Mouse (Mus musculus): ENCODE data around the gene Rpap3. TPM values are rescaled to one million over a fixed set of nuclear protein-coding genes. Genes with fewer than 3 reads are reported as not detected.

Gene Rpap3
- polyA plus RNA-seq (2012; ENCODE audit: insufficient read depth, insufficient read length, missing spikeins), result 7.5 and 8.8 TPM in 2 replicates

- peak within 1 kb of the TSS; percentile 37; the same call in 1 of the 2 replicates for H3K27ac ChIP-seq (replicated peaks; ENCODE audit: low read depth, low read length)
Observed at GRCm38 (mm10) chr15:97705211-97706050, at the start of gene Rpap3. TSS of gene Rpap3 (minus strand) at chr15:97705825.

GRCm38 (mm10) chr15:97755361-97755760 is 49.7 kb upstream of the Rpap3 start:
- H3K27ac ChIP-seq (replicated peaks; ENCODE audit: low read depth, low read length), result no peak overlapping the region
- H3K4me1 ChIP-seq (ENCODE audit: control insufficient read depth, insufficient read depth, insufficient read length, low read length), result peaks cover 16% of the 10 kb centered on the region
- H3K4me3 ChIP-seq (ENCODE audit: insufficient read depth, low read depth, low read length), result no peak overlapping the region

More at GRCm38 (mm10) chr15:97705211-97706050, at the start of gene Rpap3:
- peaks cover 4% of the 10 kb centered on the region; the same call in 1 of the 2 replicates for H3K4me1 ChIP-seq (ENCODE audit: control insufficient read depth, insufficient read depth, insufficient read length, low read length)
- H3K4me3 ChIP-seq (ENCODE audit: insufficient read depth, low read depth, low read length), result peak within 1 kb of the TSS; percentile 92

GRCm38 (mm10) chr15:97754476-97754875 is 48.9 kb upstream of the Rpap3 start:
- peaks cover 16% of the 10 kb centered on the region for H3K4me1 ChIP-seq (ENCODE audit: control insufficient read depth, insufficient read depth, insufficient read length, low read length)
- H3K4me3 ChIP-seq (ENCODE audit: insufficient read depth, low read depth, low read length), result no peak overlapping the region

GRCm38 (mm10) chr15:97752491-97752890 is 46.9 kb upstream of the Rpap3 start:
- peaks cover 16% of the 10 kb centered on the region for H3K4me1 ChIP-seq (ENCODE audit: control insufficient read depth, insufficient read depth, insufficient read length, low read length)
- H3K4me3 ChIP-seq (ENCODE audit: insufficient read depth, low read depth, low read length), result no peak overlapping the region
- peak overlapping the region; percentile 50; the same call in 1 of the 2 replicates for H3K27ac ChIP-seq (replicated peaks; ENCODE audit: low read depth, low read length)

More at GRCm38 (mm10) chr15:97754476-97754875, 48.9 kb upstream of the Rpap3 start:
- 0 out of 2 replicates have a peak overlapping the region, but pooled peaks have one; percentile 12 for H3K27ac ChIP-seq (replicated peaks; ENCODE audit: low read depth, low read length)

- no peak overlapping the region for H3K4me3 ChIP-seq (ENCODE audit: insufficient read depth, low read depth, low read length)
- peaks cover 16% of the 10 kb centered on the region for H3K4me1 ChIP-seq (ENCODE audit: control insufficient read depth, insufficient read depth, insufficient read length, low read length)
- 0 out of 2 replicates have a peak overlapping the region, but pooled peaks have one; percentile 51 for H3K27ac ChIP-seq (replicated peaks; ENCODE audit: low read depth, low read length)
Observed at GRCm38 (mm10) chr15:97751676-97752075, 46.1 kb upstream of the Rpap3 start.

GRCm38 (mm10) chr15:97750697-97751096 is 45.1 kb upstream of the Rpap3 start:
- Histone ChIP-seq H3K27ac (replicated peaks; ENCODE audit: low read depth, low read length) (peak overlapping the region; percentile 57), H3K4me1 (ENCODE audit: control insufficient read depth, insufficient read depth, insufficient read length, low read length) (peaks cover 12% of the 10 kb centered on the region), H3K4me3 (ENCODE audit: insufficient read depth, low read depth, low read length) (no peak overlapping the region)

- H3K4me1 ChIP-seq (ENCODE audit: control insufficient read depth, insufficient read depth, insufficient read length, low read length), result peaks cover 12% of the 10 kb centered on the region
- no peak overlapping the region for H3K4me3 ChIP-seq (ENCODE audit: insufficient read depth, low read depth, low read length)
- H3K27ac ChIP-seq (replicated peaks; ENCODE audit: low read depth, low read length), result no peak overlapping the region
Observed at GRCm38 (mm10) chr15:97749841-97750240, 44.2 kb upstream of the Rpap3 start.

GRCm38 (mm10) chr15:97749397-97749796 is 43.8 kb upstream of the Rpap3 start:
- Histone ChIP-seq H3K4me1 (ENCODE audit: control insufficient read depth, insufficient read depth, insufficient read length, low read length) (peaks cover 12% of the 10 kb centered on the region), H3K27ac (replicated peaks; ENCODE audit: low read depth, low read length) (no peak overlapping the region), H3K4me3 (ENCODE audit: insufficient read depth, low read depth, low read length) (no peak overlapping the region)

GRCm38 (mm10) chr15:97748964-97749363 is 43.3 kb upstream of the Rpap3 start:
- Histone ChIP-seq H3K4me3 (ENCODE audit: insufficient read depth, low read depth, low read length) (no peak overlapping the region), H3K27ac (replicated peaks; ENCODE audit: low read depth, low read length) (no peak overlapping the region), H3K4me1 (ENCODE audit: control insufficient read depth, insufficient read depth, insufficient read length, low read length) (peaks cover 10% of the 10 kb centered on the region)

GRCm38 (mm10) chr15:97748309-97748708 is 42.7 kb upstream of the Rpap3 start:
- H3K27ac ChIP-seq (replicated peaks; ENCODE audit: low read depth, low read length), result no peak overlapping the region
- H3K4me3 ChIP-seq (ENCODE audit: insufficient read depth, low read depth, low read length), result no peak overlapping the region
- peaks cover 4% of the 10 kb centered on the region for H3K4me1 ChIP-seq (ENCODE audit: control insufficient read depth, insufficient read depth, insufficient read length, low read length)

- H3K27ac ChIP-seq (replicated peaks; ENCODE audit: low read depth, low read length), result no peak overlapping the region
- peaks cover 4% of the 10 kb centered on the region for H3K4me1 ChIP-seq (ENCODE audit: control insufficient read depth, insufficient read depth, insufficient read length, low read length)
- H3K4me3 ChIP-seq (ENCODE audit: insufficient read depth, low read depth, low read length), result no peak overlapping the region
Observed at GRCm38 (mm10) chr15:97747486-97747885, 41.9 kb upstream of the Rpap3 start.

- peaks cover 4% of the 10 kb centered on the region for H3K4me1 ChIP-seq (ENCODE audit: control insufficient read depth, insufficient read depth, insufficient read length, low read length)
- H3K4me3 ChIP-seq (ENCODE audit: insufficient read depth, low read depth, low read length), result no peak overlapping the region
Observed at GRCm38 (mm10) chr15:97746748-97747147, 41.1 kb upstream of the Rpap3 start.

GRCm38 (mm10) chr15:97746278-97746677 is 40.7 kb upstream of the Rpap3 start:
- no peak overlapping the region for H3K4me3 ChIP-seq (ENCODE audit: insufficient read depth, low read depth, low read length)
- peaks cover 4% of the 10 kb centered on the region for H3K4me1 ChIP-seq (ENCODE audit: control insufficient read depth, insufficient read depth, insufficient read length, low read length)
- peak overlapping the region; percentile 17; the same call in 1 of the 2 replicates for H3K27ac ChIP-seq (replicated peaks; ENCODE audit: low read depth, low read length)

More at GRCm38 (mm10) chr15:97746748-97747147, 41.1 kb upstream of the Rpap3 start:
- H3K27ac ChIP-seq (replicated peaks; ENCODE audit: low read depth, low read length), result no peak overlapping the region

GRCm38 (mm10) chr15:97745331-97745730 is 39.7 kb upstream of the Rpap3 start:
- H3K4me1 ChIP-seq (ENCODE audit: control insufficient read depth, insufficient read depth, insufficient read length, low read length), result no peaks in the 10 kb centered on the region; the same call in 1 of the 2 replicates

GRCm38 (mm10) chr15:97744930-97745329 is 39.3 kb upstream of the Rpap3 start:
- no peak overlapping the region for H3K4me3 ChIP-seq (ENCODE audit: insufficient read depth, low read depth, low read length)
- H3K4me1 ChIP-seq (ENCODE audit: control insufficient read depth, insufficient read depth, insufficient read length, low read length), result no peaks in the 10 kb centered on the region; the same call in 1 of the 2 replicates
- H3K27ac ChIP-seq (replicated peaks; ENCODE audit: low read depth, low read length), result no peak overlapping the region

More at GRCm38 (mm10) chr15:97745331-97745730, 39.7 kb upstream of the Rpap3 start:
- H3K4me3 ChIP-seq (ENCODE audit: insufficient read depth, low read depth, low read length), result no peak overlapping the region
- 0 out of 2 replicates have a peak overlapping the region, but pooled peaks have one; percentile 17 for H3K27ac ChIP-seq (replicated peaks; ENCODE audit: low read depth, low read length)

Measured in brown adipose tissue, adult 24 weeks (tissue).